Mouse (Mus musculus) embryonic facial prominence, embryonic 10.5 days (tissue): ENCODE measurements around the gene Osgep. TPM values are rescaled to one million over a fixed set of nuclear protein-coding genes. Genes with fewer than 3 reads are reported as not detected.
A peak's percentile ranks its signal among the peaks of the same experiment; 100 is the strongest.
"Not testable (repeated sequence)": the region's sequence is repeated elsewhere in the genome, so short reads cannot be mapped to it uniquely, and the experiment has no call there.

ENCODE experiments used
- DNase-seq: peaks from one replicate; pipeline ENCODE4 v3.0.0-alpha.2; 2017; ENCODE audit warnings: low spot score
- H3K27ac ChIP-seq: fragments of 300-500 bp; sonication (generic); replicated peaks from 2 replicates; pipeline ENCODE4 v1.5.1; 2016; ENCODE audit warnings: mild to moderate bottlenecking
- H3K27me3 ChIP-seq: fragments of 300-500 bp; sonication (generic); replicated peaks from 2 replicates; pipeline ENCODE4 v1.6.1; 2016; ENCODE audit warnings: low read depth, mild to moderate bottlenecking; ENCODE audit not compliant: poor library complexity, severe bottlenecking
- H3K36me3 ChIP-seq: fragments of 300-500 bp; sonication (generic); replicated peaks from 2 replicates; pipeline ENCODE4 v1.6.1; 2016; ENCODE audit warnings: mild to moderate bottlenecking, moderate library complexity
- H3K4me1 ChIP-seq: fragments of 300-500 bp; sonication (generic); 2 replicates; pipeline ENCODE4 v1.6.1; 2016
- H3K4me3 ChIP-seq: fragments of 300-500 bp; sonication (generic); 2 replicates; pipeline ENCODE4 v1.5.1; 2016; ENCODE audit warnings: mild to moderate bottlenecking, moderate library complexity
- H3K9me3 ChIP-seq: fragments of 300-500 bp; sonication (generic); 2 replicates; pipeline ENCODE4 v1.6.1; 2016; ENCODE audit warnings: mild to moderate bottlenecking
- WGBS: fragments of 180-500 bp; shearing (Covaris S2); methylation state at CpG from one replicate; pipeline ENCODE4 v1.1.7; 2016; 5-methylcytosine and 5-hydroxymethylcytosine counted together
- polyA plus RNA-seq: library from polyadenylated mRNA; unstranded; fragments of >200 nt; fragmentation: Nextera tagmentation; extraction: Ambion mirVana; gene quantifications from 2 replicates; pipeline ENCODE4 v1.2.1, GENCODE M21; 2016

Osgep gene
- polyA plus RNA-seq, 1 experiment from 2014 or later = 185 TPM

DNA sequence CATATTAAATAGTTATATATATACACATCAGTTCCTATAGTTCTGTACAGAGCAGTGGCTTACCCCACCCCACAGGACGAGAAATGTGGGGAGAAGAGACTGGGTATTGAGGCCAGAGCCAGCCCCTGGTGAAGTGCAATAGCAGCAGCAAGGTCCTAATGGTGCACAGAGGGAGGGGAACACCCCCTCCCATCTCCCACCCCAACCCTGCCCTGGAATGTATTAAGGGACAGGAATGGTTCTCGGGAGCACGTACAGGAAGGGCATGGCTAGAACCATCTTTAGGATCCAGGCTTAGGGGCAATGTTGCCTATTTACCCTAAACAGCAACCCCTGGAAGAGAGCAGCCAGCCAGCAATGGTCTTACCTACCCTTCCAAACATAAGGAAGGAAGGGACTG, 2.7 kb upstream of the Osgep start:
- H3K9me3 ChIP-seq = no peaks in the 10 kb centered on the region
- H3K27ac ChIP-seq = no peak overlapping the region
- H3K27me3 ChIP-seq = no peaks in the 10 kb centered on the region
- peak overlapping the region; percentile 11; the same call in 1 of the 2 replicates for H3K4me3 ChIP-seq
- no peak for DNase-seq
- WGBS = 81% methylated on average over 3 of the region's 3 CpGs
- H3K36me3 ChIP-seq = peaks cover 39% of the 10 kb centered on the region
- H3K4me1 ChIP-seq = peaks cover 44% of the 10 kb centered on the region

DNA sequence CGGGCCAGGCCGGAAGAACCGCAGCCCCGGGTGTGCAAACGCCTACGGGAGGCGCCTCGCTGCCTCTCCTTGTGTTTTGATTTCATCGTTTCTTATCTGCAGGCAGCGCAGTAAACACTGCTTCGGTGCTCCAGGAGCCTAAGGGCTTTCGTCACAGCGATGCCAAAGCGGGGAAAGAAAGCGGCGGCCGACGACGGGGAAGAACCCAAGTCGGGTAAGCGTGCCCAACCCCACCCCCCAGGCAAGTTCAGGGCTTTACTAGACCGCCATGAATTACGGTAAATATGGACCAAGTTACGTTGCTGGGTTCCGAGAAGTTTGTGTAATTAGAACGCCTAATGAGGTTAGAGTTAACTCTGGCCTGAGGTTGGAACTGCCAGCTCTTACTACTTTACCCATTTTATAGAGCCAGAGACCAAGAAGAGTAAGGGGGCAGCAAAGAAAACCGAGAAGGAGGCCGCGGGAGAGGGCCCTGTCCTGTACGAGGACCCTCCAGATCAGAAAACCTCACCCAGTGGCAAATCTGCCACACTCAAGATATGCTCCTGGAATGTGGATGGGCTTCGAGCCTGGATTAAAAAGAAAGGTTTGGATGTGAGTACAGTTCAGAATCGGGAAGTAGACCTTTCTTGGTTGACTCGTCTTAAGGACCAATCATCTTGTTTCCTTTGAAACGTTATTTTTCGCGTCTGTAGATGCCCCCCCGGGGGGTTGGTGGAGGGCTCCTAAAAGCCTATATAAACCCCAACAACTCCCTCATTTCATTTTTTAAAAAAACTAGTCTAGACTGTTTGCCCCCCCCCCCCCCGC, 623 bp upstream of the Osgep start:
- Histone ChIP-seq H3K27ac (peak overlapping the region; percentile 96), H3K4me3 (peak overlapping the region; percentile 90), H3K4me1 (peaks cover 34% of the 10 kb centered on the region), H3K27me3 (no peaks in the 10 kb centered on the region), H3K36me3 (peaks cover 44% of the 10 kb centered on the region), H3K9me3 (no peaks in the 10 kb centered on the region)
- WGBS = 2% methylated on average over 38 of the region's 38 CpGs
- no peak for DNase-seq

DNA sequence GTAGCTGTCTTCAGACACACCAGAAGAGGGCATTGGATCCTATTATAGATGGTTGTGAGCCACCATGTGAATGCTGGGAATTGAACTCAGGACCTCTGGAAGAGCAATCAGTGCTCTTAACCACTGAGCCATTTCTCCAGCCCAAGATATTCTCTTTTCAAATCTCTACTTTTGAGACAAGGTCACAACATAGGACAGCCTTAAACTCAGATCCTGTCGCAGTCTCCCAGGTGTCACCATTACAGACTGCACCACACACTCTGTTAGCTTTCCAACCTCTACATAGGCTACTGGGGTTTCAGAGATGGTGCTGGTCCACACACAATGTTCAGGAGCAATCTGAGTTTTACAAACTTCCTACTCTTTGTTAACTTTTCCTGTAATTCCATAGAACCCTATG, 1.3 kb downstream of the Osgep start:
- DNase-seq, H3K27me3 ChIP-seq, H3K9me3 ChIP-seq, H3K27ac ChIP-seq: not testable (repeated sequence)
- Histone ChIP-seq H3K4me1 (peaks cover 24% of the 10 kb centered on the region), H3K4me3 (peak overlapping the region; percentile 90), H3K36me3 (peaks cover 50% of the 10 kb centered on the region)
- 70% methylated on average over 1 of the region's 1 CpGs for WGBS

DNA sequence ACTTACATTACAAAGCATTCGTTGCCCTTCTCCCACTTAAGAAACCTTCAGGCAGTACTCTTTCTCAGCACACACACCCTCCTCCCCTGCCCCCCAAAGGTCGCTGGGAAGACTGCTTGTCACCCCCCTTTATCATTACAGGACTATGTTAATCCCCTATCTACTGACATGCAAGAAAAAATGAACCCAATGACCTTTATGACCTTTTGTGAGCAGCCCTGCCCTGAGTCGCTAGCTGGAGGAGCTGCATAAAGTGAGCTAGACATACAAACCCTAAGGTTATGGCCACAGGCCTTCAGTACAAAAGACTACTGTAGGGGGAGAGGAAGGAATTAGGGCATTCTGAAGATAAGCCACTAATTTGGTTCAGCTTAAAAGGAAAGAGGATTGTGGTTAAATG, 13.3 kb downstream of the Osgep start:
- WGBS = 43% methylated on average over 3 of the region's 3 CpGs
- Histone ChIP-seq H3K27ac (no peak overlapping the region), H3K27me3 (no peaks in the 10 kb centered on the region), H3K9me3 (no peaks in the 10 kb centered on the region), H3K36me3 (peaks cover 50% of the 10 kb centered on the region), H3K4me1 (no peaks in the 10 kb centered on the region), H3K4me3 (no peak overlapping the region)
- DNase-seq = no peak

DNA sequence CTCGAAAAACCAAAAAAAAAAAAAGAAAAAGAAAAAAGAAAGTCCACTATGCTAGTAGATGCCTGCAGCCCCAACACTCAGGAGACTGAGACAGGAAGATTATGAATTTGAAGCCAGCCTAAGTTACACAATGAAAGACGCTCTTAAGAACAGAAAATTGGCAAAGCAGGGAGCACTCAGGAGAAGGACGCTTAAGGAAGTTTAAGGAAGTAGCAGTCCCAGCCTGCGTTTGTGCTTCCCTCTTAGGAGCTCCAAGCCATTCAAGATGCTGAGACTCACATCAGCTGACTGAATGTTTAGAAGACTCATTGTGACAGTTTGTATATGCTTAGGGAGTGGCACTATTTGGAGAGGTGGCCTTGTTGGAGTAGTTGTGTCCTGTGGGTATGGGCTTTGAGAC, 16.6 kb downstream of the Osgep start:
- H3K4me3 ChIP-seq = no peak overlapping the region
- WGBS = 83% methylated on average over 4 of the region's 4 CpGs
- no peak for DNase-seq
- H3K36me3 ChIP-seq = peaks cover 19% of the 10 kb centered on the region
- H3K27ac ChIP-seq = no peak overlapping the region
- H3K9me3 ChIP-seq = no peaks in the 10 kb centered on the region
- H3K27me3 ChIP-seq = no peaks in the 10 kb centered on the region
- peaks cover 8% of the 10 kb centered on the region for H3K4me1 ChIP-seq

DNA sequence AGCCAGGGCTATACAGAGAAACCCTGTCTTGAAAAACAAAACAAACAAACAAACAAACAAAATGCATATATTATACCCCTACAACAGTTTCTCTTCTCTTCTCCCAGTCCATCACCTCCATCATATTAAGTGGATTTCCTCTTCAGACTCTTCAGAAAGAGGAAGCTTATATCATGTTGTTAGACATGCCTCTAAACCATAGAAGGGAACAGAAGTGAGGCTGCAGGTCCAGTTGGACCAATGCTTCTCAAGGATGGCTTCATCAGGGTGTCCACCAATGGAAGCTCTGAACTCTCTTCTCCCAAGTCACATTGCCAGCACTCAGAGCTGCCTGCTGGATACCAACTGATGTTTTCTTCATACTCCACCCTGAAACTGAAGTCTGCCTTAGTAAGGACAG, 19.4 kb downstream of the Osgep start:
- H3K36me3 ChIP-seq, H3K27ac ChIP-seq, DNase-seq, H3K9me3 ChIP-seq, H3K27me3 ChIP-seq, H3K4me1 ChIP-seq, H3K4me3 ChIP-seq: not testable (repeated sequence)

DNA sequence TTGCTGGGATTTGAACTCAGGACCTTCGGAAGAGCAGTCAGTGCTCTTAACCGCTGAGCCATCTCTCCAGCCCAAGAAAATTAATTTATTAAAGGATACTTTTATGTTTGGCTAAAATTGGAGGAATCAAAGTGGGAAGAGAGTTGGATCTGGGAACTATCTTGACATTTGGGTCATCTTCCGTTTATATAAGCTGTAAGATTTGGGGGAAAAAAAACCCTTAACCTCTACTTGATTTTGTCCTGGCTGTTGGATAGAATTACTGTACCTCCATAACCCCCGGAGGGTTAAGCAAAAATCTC, 19.9 kb downstream of the Osgep start:
- WGBS = 80% methylated on average over 4 of the region's 4 CpGs
- peaks cover 8% of the 10 kb centered on the region for H3K4me1 ChIP-seq
- H3K4me3 ChIP-seq = no peak overlapping the region
- no peak for DNase-seq
- no peak overlapping the region for H3K27ac ChIP-seq
- no peaks in the 10 kb centered on the region for H3K9me3 ChIP-seq
- H3K36me3 ChIP-seq = no peaks in the 10 kb centered on the region
- no peaks in the 10 kb centered on the region; the same call in 1 of the 2 replicates for H3K27me3 ChIP-seq

DNA sequence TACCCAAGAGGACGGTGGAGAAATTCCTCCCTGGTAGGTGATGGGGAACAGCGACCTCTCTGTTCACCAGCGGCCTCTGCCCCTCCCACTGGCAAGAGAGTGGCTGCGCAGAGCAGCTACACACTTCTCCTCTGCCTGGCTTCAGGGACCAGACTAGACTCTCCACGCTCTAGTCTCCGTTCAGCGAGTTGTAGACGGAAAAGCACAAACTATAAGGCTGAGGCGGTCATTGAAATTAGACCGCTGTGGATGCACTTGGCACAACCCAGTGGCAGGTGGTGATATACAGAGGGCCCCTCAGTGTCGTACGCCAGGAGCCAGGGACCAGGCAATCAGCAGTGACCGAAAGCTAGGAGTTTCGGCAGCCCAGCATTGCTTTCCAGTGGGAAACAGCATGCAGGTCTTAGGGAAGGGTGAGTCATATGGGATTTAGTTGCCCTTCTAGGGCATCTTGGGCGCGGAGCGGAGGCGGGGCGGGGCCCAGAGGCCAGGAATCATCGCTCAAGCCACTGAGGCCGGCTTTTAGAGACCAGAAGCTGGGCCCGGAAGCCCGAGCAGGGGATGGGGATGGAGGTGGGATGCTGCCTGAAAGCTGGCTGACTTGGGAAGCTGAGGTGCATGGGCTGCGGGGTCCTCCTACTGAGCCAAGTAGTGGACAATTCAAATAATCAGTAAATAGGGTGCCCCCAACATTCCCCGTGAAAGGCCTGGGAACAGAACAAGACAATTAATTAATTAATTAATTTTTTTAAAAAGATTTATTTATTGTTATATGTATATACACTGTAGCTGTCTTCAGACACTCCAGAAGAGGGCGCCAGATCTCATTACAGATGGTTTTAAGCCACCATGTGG, 20.5 kb downstream of the Osgep start:
- Histone ChIP-seq H3K4me1 (peaks cover 8% of the 10 kb centered on the region), H3K27me3 (no peaks in the 10 kb centered on the region; the same call in 1 of the 2 replicates), H3K27ac (peak overlapping the region; percentile 69), H3K9me3 (no peaks in the 10 kb centered on the region), H3K4me3 (peak overlapping the region; percentile 61), H3K36me3 (no peaks in the 10 kb centered on the region)
- 2% methylated on average over 26 of the region's 26 CpGs for WGBS
- peak; percentile 70 for DNase-seq

DNA sequence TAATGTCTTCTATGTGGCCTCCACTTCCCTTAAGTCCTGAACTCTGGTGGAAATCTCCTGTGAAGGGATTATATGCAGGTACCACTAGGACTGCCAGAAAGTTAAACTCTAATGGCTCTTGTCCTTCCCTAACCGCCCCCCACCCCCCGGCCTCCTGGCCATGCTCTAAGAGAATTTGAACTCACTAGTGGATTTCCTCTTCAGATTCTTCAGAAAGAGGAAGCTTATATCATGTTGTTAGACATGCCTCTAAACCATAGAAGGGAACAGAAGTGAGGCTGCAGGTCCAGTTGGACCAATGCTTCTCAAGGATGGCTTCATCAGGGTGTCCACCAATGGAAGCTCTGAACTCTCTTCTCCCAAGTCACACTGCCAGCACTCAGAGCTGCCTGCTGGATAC, 26.7 kb downstream of the Osgep start:
- not testable (repeated sequence) for H3K4me3 ChIP-seq, H3K36me3 ChIP-seq, DNase-seq, H3K9me3 ChIP-seq, H3K27ac ChIP-seq
- 91% methylated on average over 2 of the region's 2 CpGs for WGBS
- H3K4me1 ChIP-seq = peaks cover 15% of the 10 kb centered on the region
- H3K27me3 ChIP-seq = peaks cover 29% of the 10 kb centered on the region

DNA sequence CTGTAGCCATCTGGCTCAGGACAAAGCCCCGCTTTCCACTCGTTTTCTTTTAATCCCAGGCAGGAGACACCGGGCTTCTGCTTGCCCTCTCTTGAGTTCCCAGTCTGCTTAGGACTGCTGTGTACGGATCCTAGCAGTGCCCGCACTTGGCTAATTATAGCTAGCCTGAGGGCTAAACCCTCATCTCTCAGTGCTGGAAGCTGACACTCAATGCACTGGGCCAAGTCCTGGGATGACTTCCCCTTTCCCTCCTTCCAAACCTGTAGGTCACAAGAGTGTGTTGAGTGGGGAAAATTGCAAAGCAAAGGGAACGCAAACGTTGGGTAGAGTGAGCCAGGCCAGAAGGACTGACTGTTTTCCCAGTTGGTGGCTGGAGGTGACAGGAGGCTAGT, 27.3 kb downstream of the Osgep start, which contains the start of gene Klhl33:
Gene Klhl33, minus strand, starts transcription at position 134 of the 392 bp plus-strand sequence.
- H3K4me3 ChIP-seq = peak within 1 kb of the TSS; percentile 61

DNA sequence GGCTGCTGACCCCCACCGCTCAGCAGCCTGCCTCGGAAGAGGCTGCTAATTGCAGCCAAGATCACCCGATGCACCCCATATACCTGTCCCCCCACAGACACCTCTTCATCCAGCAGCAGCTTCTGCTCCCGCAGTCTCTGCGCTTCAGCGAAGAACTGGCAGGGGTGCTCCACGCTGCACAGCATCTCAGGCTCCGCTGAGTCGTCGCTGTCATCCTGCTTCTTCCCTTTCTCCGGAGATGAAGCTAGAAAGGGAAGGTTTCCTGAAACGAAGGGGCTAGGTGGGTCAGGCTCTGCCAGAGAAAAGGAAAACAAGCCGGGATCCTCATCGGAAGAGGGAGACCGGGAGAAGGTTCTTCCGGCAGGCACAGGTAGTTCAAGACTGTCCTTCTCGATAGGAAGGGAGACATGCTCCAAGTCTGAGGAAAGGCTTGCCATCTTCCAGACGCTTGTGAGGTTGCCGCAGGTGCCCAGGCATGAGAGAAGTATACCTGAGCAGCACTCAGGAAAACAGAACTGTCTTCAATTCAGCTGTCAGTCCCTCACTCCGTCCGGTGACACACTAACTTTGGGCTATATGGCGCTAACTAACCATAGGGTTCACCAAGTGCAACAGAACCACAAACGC, 27.8 kb downstream of the Osgep start:
- H3K9me3 ChIP-seq = no peaks in the 10 kb centered on the region
- peaks cover 15% of the 10 kb centered on the region for H3K4me1 ChIP-seq
- 12% methylated on average over 23 of the region's 23 CpGs for WGBS
- H3K36me3 ChIP-seq = no peaks in the 10 kb centered on the region
- DNase-seq = no peak
- peak overlapping the region; percentile 65 for H3K27ac ChIP-seq
- H3K27me3 ChIP-seq = peaks cover 29% of the 10 kb centered on the region
- H3K4me3 ChIP-seq = peak overlapping the region; percentile 61

More for the DNA sequence above, 27.3 kb downstream of the Osgep start, which contains the start of gene Klhl33:
- 34% methylated on average over 7 of the region's 7 CpGs for WGBS
- DNase-seq = peak; percentile 14
- H3K36me3 ChIP-seq = no peaks in the 10 kb centered on the region
- no peaks in the 10 kb centered on the region for H3K9me3 ChIP-seq
- peaks cover 29% of the 10 kb centered on the region for H3K27me3 ChIP-seq
- peak within 1 kb of the TSS; percentile 65 for H3K27ac ChIP-seq
- peaks cover 15% of the 10 kb centered on the region for H3K4me1 ChIP-seq

DNA sequence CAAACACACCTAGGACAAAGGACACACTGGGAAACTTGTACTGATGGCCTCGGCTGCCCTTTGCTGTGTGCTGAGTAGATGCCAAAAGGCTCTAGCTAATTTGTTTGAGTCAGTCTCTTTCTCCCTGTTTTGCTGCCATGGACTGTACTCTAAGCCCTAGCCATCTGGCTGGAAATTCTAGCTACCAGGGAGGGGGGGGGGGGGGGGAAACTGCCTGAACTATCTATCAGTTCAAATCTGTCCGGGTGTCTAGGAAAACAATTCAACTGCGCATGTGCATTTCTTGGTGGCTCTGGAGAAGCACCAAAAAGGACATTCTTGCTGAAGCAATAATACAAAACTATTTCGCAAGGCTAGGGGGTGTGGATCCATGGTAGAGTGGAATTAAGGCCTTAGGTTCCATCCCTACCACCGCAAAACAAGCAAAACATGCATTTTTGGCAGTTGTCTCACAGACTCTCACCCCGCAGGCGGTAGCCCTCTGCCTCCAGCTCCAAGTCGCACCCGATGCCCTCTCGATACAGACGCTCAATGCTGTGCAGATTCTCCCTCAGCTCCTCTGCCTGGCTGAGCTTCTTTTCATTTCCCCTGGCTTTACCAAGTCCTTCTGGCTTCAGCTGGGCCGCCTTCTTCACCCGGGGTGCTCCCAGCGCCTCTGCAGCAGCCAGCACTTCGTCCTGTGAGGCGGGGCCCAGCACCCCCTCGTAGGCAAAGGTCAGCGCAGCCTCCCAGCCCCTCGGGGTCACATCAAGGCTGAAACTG, 28.5 kb downstream of the Osgep start:
- Histone ChIP-seq H3K9me3 (no peaks in the 10 kb centered on the region), H3K27ac (peak overlapping the region; percentile 65), H3K4me1 (peaks cover 15% of the 10 kb centered on the region), H3K27me3 (peaks cover 29% of the 10 kb centered on the region), H3K4me3 (peak overlapping the region; percentile 61), H3K36me3 (no peaks in the 10 kb centered on the region)
- 15% methylated on average over 19 of the region's 19 CpGs for WGBS
- DNase-seq = peak; percentile 29
